Mouse (Mus musculus): ENCODE data around the gene Dbp.

GRCm38 (mm10) chr7:45748110-45748509, 43.2 kb downstream of the Dbp start:
- TF ChIP-seq MAFK (IDR thresholded peaks at IDR 0.05; ENCODE audit: insufficient read depth, low read depth, low read length) (no peak), HCFC1 (IDR thresholded peaks at IDR 0.05; ENCODE audit: borderline replicate concordance, insufficient read depth, low read length) (no peak), ZC3H11A (IDR thresholded peaks at IDR 0.05; ENCODE audit: borderline replicate concordance, low read depth, low read length) (no peak), CHD2 (IDR thresholded peaks at IDR 0.05; ENCODE audit: low read depth, low read length) (no peak)

Measured in ES-E14 (cell line).